Mouse (Mus musculus): ENCODE measurements around the gene Sele. TPM values are rescaled to one million over a fixed set of nuclear protein-coding genes. Genes with fewer than 3 reads are reported as not detected.

Gene Sele
- polyA plus RNA-seq, 1 experiment from 2014 or later: 0.04 TPM

DNA sequence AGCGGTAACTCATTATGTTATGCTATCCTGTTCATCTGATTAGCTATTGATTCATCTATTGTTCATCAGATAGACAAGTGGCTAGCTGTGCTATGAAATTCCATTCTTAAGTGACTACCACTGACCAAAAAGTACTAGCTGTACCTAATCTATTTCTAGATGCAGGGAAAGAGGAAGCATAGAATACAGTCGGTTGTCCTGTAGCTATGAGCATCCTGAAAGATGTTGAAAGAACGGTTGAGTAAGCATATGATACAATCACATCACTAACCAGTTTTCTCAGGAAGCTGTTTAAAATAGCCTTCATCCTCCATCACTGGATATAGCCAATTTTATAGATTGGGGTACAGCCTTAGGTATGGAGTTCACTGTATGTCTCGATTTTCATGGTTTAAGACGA is 39.8 kb downstream of the Sele start:
- Histone ChIP-seq H3K27ac (ENCODE audit: low read depth, low read length) (no peak overlapping the region), H3K27me3 (replicated peaks; ENCODE audit: control insufficient read depth, insufficient read depth, low read length) (no peaks in the 10 kb centered on the region), H3K4me3 (ENCODE audit: low read depth, low read length) (no peak overlapping the region), H3K9ac (ENCODE audit: low read depth, low read length) (no peak overlapping the region), H3K9me3 (ENCODE audit: control insufficient read depth) (no peaks in the 10 kb centered on the region), H3K4me1 (replicated peaks; ENCODE audit: control insufficient read depth, insufficient read depth, low read length) (no peaks in the 10 kb centered on the region), H3K4me2 (replicated peaks; ENCODE audit: low read depth) (no peak overlapping the region), H3K36me3 (ENCODE audit: control insufficient read depth, insufficient read depth) (no peaks in the 10 kb centered on the region)
- ATAC-seq: no peak
- WGBS: 88% methylated on average over 5 of the region's 5 CpGs
- no peak for TF ChIP-seq CTCF (IDR thresholded peaks at IDR 0.05; ENCODE audit: low read depth)

DNA sequence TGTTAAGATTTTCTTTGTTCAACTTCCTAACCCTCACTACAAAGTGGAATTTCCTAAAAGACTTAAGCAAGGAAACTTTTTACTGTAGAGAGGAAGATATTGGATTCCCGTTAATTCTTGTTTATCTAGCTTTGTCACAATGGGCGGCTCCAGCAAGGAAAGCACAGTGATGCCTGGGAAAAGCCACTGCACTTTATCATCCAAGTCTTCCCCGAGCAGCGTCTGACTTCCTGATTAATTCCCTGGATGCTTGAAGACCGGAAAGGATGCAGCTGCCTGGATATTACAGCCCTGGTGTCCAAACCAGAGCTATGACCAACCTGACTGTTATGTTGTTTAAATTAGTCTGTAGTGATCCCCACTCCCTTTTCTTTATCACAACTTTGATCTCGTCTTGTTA is 48.7 kb downstream of the Sele start:
- Histone ChIP-seq H3K27ac (ENCODE audit: low read depth, low read length) (no peak overlapping the region), H3K9ac (ENCODE audit: low read depth, low read length) (no peak overlapping the region), H3K4me1 (replicated peaks; ENCODE audit: control insufficient read depth, insufficient read depth, low read length) (no peaks in the 10 kb centered on the region), H3K9me3 (ENCODE audit: control insufficient read depth) (no peaks in the 10 kb centered on the region), H3K36me3 (ENCODE audit: control insufficient read depth, insufficient read depth) (no peaks in the 10 kb centered on the region), H3K4me2 (replicated peaks; ENCODE audit: low read depth) (no peak overlapping the region), H3K27me3 (replicated peaks; ENCODE audit: control insufficient read depth, insufficient read depth, low read length) (no peaks in the 10 kb centered on the region), H3K4me3 (ENCODE audit: low read depth, low read length) (no peak overlapping the region)
- TF ChIP-seq CTCF (IDR thresholded peaks at IDR 0.05; ENCODE audit: low read depth): no peak
- no peak for ATAC-seq
- 29% methylated on average over 6 of the region's 6 CpGs for WGBS

DNA sequence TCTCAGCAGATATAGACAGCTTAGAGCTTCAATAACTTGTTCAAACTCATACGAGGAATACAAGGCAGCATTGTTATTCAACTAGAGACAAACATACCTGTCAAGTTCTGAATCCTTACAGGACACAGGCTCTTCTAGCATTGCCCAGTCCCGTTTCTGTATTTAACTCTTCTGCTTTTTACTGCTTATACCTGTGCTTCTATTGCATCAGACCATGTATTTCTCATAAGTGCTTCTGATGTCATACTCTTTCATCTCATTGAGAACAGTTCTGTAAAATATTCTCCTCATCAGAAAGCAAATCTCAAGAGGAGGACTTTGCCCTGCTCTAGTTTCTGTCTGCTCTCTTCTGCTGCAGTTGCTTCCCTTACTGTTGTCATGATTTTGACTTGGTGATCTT is 49.9 kb downstream of the Sele start:
- no peak for TF ChIP-seq CTCF (IDR thresholded peaks at IDR 0.05; ENCODE audit: low read depth)
- WGBS: 73% methylated on average over 2 of the region's 2 CpGs

DNA sequence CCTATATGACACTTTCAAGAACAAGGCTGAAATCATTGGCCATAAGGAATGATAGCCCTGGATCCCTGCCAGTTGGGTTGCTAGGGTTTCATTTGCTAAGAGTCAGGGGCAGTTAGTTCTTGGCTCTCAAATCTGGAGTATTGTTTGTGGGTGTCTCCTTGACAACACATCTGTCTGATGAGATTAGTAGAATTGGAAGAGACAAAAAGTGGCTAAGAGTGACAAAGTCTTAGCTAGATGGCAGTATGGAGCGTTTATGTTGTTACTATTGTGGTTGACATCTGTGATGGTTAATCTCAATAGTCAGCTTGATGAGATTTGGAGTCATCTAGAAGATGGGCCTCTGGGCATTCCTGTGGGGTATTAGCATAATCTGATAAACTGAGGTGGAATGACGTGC is 50.3 kb downstream of the Sele start:
- Histone ChIP-seq H3K4me2 (replicated peaks; ENCODE audit: low read depth) (no peak overlapping the region), H3K9me3 (ENCODE audit: control insufficient read depth) (no peaks in the 10 kb centered on the region), H3K9ac (ENCODE audit: low read depth, low read length) (no peak overlapping the region), H3K27ac (ENCODE audit: low read depth, low read length) (no peak overlapping the region), H3K4me3 (ENCODE audit: low read depth, low read length) (no peak overlapping the region), H3K4me1 (replicated peaks; ENCODE audit: control insufficient read depth, insufficient read depth, low read length) (no peaks in the 10 kb centered on the region), H3K27me3 (replicated peaks; ENCODE audit: control insufficient read depth, insufficient read depth, low read length) (no peaks in the 10 kb centered on the region), H3K36me3 (ENCODE audit: control insufficient read depth, insufficient read depth) (no peaks in the 10 kb centered on the region)
- 71% methylated on average over 2 of the region's 2 CpGs for WGBS
- TF ChIP-seq CTCF (IDR thresholded peaks at IDR 0.05; ENCODE audit: low read depth): no peak
- no peak for ATAC-seq

More for the DNA sequence above, 49.9 kb downstream of the Sele start:
- H3K4me1 ChIP-seq (replicated peaks; ENCODE audit: control insufficient read depth, insufficient read depth, low read length): no peaks in the 10 kb centered on the region
- no peak overlapping the region for H3K27ac ChIP-seq (ENCODE audit: low read depth, low read length)
- no peak overlapping the region for H3K4me2 ChIP-seq (replicated peaks; ENCODE audit: low read depth)
- no peak overlapping the region for H3K9ac ChIP-seq (ENCODE audit: low read depth, low read length)
- no peaks in the 10 kb centered on the region for H3K9me3 ChIP-seq (ENCODE audit: control insufficient read depth)
- H3K27me3 ChIP-seq (replicated peaks; ENCODE audit: control insufficient read depth, insufficient read depth, low read length): no peaks in the 10 kb centered on the region
- H3K36me3 ChIP-seq (ENCODE audit: control insufficient read depth, insufficient read depth): no peaks in the 10 kb centered on the region
- ATAC-seq: no peak
- H3K4me3 ChIP-seq (ENCODE audit: low read depth, low read length): no peak overlapping the region

Other genes starting within 250 kb of the Sele start
- 14.9 and 16.2 TPM in 2 replicates for gene Scyl3, start 119.1 kb upstream of the Sele start, polyA plus RNA-seq (2015; fragmentation: Nextera tagmentation; extraction: Ambion mirVana)
- gene BC055324, start 53.4 kb upstream of the Sele start, polyA plus RNA-seq (2015; fragmentation: Nextera tagmentation; extraction: Ambion mirVana): 3.2 and 3.9 TPM in 2 replicates
- gene Mettl18, start 53.3 kb upstream of the Sele start, polyA plus RNA-seq (2015; fragmentation: Nextera tagmentation; extraction: Ambion mirVana): 5.9 and 6.5 TPM in 2 replicates
- gene Sell, start 13.7 kb downstream of the Sele start, polyA plus RNA-seq (2015; fragmentation: Nextera tagmentation; extraction: Ambion mirVana): 0.23 and 0.25 TPM in 2 replicates
- 0.41 and 0.50 TPM in 2 replicates for gene Selp, start 67.0 kb downstream of the Sele start, polyA plus RNA-seq (2015; fragmentation: Nextera tagmentation; extraction: Ambion mirVana)
- 0.22 and 0.41 TPM in 2 replicates for gene F5, start 103.6 kb downstream of the Sele start, polyA plus RNA-seq (2015; fragmentation: Nextera tagmentation; extraction: Ambion mirVana)
- gene Slc19a2, start 200.8 kb downstream of the Sele start, polyA plus RNA-seq (2015; fragmentation: Nextera tagmentation; extraction: Ambion mirVana): 5.0 and 5.1 TPM in 2 replicates
- 5.2 and 6.0 TPM in 2 replicates for gene Ccdc181, start 227.4 kb downstream of the Sele start, polyA plus RNA-seq (2015; fragmentation: Nextera tagmentation; extraction: Ambion mirVana)

All from intestine, postnatal 0 days (tissue).